Mouse (Mus musculus) mesoderm, embryonic 11.5 days (tissue): Measurements from ENCODE around the gene Twnk.
A peak's percentile ranks its signal among the peaks of the same experiment; 100 is the strongest.

Experiments
- DNase-seq: peaks from one replicate; pipeline ENCODE4 v3.0.0-alpha.2; 2012; ENCODE audit warnings: low read depth, low spot score

Twnk gene

DNA sequence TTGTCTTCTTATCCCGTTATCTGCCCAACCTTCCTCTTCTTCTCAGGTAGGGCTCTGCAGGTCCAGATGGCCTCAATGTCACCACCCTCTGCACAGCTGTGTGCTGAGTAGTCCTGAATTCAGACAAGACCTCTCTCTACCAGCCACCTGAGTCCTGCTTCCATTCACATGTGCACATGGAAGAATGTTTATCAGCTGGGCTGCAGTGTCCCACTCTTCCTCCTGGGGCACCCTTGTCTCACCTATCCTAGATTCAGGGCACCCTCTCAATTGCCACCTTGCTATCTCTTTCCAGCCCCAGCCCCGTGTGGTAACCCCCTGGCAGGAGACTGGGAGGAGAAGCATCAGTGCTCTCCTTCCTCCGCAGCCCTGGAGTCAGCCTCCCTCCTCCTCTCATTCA, 3.2 kb upstream of the Twnk start:
- DNase-seq, result no peak

- no peak for DNase-seq
Measured at GRCm38 (mm10) chr19:45003740-45004516, 1.5 kb upstream of the Twnk start.

DNA sequence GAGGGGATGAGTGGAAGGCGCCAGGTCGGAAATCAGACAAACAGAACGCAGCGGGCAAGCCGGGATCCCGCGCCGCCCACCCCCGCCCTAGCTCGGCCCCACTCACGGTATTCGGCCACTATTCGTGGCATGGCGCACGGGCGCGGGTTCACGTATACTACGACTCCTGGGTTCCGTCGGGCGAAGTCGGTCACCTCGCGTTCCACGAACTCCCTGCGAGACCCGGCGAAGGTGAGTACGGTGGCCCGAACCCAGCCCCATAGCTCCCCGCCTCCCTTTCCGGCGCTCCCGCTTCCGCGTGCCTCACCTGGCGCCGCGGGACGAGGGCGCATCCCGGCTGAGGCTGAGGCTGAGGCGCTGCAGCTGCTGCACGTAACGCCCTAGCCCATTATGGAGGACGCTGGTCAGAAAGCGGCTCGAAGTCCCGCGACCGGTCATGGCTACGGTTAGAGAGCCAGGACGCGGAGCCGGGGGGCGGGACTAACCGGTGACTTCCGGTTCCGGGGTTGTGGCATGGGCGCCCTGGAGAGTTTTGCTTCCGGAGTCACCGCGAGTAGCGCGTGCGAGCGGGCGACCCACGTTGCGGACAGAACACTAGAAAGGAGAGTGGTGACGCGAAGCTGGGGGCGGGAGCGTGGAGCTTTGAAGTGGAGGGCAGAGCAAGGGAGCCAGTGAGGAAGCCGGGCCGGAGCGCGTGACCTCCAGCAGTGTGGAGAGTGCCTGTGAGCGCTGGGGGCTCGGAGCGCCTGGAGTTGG, 672 bp downstream of the Twnk start, which contains the start of gene Mrpl43:
Gene Mrpl43 (minus strand): TSS at position 486 of the 756 bp plus-strand sequence.
- DNase-seq, result peak; percentile 92

- DNase-seq, result no peak
Measured at GRCm38 (mm10) chr19:45007021-45007420, 1.6 kb downstream of the Twnk start.

DNA sequence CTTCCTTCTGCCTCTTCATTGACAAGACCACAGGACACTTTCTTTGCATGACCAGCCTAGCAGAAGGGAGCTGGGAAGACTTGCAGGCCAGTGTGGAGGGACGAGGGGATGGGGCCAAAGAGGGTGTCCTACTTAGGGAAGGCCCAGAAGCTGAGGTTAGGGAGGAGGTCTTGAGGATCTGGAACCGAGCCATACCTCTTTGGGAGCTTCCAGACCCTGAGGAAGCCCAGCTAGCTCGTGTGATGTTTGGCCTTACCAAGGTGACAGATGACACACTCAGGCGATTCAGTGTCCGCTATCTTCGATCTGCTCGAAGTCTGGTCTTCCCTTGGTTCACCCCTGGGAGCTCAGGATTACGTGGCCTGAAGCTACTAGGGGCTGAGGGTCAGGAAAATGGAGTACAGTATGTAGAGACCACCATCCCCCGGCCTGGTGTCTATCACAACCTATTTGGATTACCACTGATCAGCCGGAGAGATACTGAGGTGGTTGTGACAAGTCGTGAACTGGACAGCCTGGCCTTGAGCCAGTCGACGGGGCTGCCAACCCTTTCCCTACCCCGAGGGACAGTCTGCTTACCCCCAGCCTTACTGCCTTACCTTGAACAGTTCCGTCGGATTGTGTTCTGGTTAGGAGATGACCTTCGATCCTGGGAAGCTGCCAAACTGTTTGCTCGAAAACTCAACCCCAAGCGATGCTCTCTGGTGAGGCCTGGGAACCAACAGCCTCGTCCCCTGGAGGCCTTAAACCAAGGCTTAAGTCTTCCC, 2.1 kb downstream of the Twnk start:
- DNase-seq, result no peak

- DNase-seq, result no peak
Measured at GRCm38 (mm10) chr19:45010646-45011045, 5.2 kb downstream of the Twnk start.

DNA sequence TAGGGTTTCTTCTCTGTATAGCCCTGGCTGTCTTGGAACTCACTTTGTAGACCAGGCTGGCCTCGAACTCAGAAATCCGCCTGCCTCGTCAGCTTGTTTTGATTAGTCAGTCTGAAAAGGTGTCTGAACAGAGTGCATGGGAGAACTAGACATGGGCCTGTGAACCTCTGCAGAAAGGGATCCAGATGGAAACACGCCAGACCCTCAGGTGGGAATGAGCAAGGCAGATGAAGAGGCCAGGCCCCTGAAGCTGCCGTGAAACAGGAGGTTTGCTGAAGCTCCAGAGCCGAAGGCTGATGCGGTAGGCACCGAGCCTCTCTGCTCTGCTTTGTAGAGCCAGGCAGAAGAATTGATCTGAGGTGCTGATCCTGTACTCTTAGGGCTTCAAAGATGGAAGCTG, 6.8 kb downstream of the Twnk start:
- no peak for DNase-seq

- DNase-seq, result no peak
Measured at GRCm38 (mm10) chr19:45012636-45013035, 7.2 kb downstream of the Twnk start.

GRCm38 (mm10) chr19:45013581-45014225, 8.2 kb downstream of the Twnk start:
- DNase-seq, result no peak

- no peak for DNase-seq
Measured at GRCm38 (mm10) chr19:45014335-45014971, 9.0 kb downstream of the Twnk start, which contains the start of gene Lzts2. Gene Lzts2, plus strand, starts transcription at chr19:45014414.

DNA sequence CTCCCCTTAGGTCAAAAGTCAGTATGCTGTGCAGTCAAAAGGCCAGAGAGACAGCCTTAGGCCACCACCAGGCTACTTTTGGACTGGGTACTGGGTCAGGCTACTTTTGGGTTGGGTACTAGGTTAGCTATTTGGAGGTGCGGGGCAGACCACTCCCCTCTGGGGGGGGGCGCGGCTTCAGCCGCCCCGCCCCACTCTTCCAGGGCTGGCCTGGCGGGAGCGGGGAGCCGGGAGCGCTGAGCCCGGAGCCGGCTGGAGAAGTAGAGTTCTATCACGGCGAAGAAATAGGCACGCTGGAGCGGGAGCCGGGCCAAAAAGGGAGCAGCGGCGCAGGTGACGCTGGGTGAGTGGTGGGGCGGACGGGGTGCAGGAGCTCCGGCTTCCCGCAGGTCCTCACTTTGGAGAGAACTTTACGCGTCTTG, 9.5 kb downstream of the Twnk start:
- no peak for DNase-seq

DNA sequence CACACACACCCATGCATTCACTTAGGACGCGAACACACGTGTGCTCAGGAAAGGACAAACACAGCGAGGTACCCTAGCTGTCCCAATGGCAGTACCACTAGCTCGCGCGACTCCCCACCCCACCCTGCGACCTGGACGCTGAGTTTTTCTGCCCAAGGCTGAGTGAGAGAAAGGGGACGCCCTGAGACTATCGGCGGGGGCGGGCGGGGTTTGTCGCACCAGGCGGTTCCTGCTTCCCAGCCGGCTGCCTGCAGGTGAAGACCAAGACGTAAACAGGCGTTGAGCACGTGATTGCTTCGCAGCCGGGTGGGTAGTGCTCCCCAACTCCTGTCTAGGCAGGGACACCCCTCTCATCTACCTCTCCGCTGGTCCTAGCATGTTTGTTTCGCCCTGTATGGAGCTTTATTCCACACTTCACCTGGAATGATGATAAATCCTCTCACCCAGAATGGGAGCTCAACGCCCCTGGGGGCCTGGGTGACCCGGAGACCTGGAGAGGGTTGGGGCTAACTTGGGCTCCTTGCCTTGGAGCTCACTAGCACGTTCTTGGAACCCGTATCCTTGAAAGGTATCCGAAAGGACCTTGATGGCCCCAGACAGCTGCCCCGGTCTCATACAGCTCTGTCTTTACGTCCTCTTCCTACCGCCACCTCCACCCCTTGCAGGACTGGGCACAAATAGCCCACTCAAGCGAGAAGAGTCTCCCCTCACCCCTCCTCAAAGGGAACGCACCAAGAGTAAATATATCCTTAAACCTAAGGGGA, 10.2 kb downstream of the Twnk start:
- DNase-seq, result no peak

DNA sequence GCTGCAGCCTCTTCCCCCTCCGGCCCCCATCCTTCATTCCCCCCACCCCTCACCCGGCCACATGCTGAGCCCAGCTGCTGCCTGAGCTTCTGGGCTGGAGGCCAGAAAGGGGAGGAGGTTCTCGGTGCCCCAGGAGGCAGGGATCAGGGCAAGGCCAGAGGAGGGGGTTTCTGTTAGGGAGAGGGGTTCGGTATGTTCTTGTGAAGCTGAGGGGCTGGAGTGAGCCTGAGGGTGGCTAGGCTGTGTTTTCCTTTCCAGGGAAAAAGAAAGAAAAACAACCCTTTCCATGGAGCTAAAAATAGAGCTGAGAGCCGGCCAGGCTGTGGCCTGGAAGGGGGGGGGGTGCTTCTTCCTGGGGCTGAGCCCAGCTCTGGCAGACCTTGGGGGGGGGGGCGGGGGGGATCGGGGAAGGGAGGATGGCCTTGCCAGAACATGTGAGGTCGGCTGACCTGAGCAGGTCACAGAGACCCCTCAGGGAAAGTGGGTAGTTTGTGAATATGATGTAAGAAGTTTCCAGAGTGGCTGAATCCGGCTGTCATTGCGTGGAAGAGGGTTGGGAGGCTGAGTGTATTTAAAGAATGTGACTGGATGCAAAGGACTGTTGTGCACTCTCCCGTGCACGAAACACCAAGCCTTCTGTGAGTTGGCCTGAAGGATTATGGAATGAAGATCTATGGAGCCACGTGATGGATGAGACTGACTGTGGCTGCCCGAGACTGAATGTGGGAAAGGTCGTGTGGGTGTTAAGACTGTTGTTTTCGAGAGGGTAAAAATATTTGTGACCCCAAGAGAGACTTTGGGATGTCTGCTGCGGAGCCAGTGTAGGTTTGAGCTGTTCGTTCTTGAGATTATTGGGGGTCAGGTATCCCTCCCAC, 11.1 kb downstream of the Twnk start:
- DNase-seq, result peak; percentile 82

GRCm38 (mm10) chr19:45017216-45017771, 11.8 kb downstream of the Twnk start:
- peak; percentile 88 for DNase-seq

DNA sequence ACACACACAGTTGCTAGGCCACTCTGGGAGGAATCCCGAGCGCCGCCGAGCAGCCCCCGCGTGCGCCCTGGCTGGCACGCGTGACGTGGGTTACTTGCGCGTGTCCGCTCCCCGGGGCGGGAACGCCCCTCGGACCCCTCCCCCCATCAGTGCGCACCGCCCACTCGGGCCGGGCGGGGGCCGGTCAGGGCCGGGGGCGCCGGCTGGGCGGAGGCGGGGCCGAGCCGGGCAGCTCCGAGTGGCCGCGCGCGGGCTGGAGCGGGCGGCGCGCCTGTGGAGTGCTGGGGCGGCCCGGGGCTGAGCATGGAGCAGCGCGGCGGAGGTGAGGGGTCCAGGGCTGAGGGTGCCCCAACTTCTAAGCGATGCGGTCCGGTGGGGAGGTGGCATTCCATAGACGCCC, 12.4 kb downstream of the Twnk start:
- peak; percentile 86 for DNase-seq

- DNase-seq, result no peak
Measured at GRCm38 (mm10) chr19:45018351-45018831, 12.9 kb downstream of the Twnk start.

DNA sequence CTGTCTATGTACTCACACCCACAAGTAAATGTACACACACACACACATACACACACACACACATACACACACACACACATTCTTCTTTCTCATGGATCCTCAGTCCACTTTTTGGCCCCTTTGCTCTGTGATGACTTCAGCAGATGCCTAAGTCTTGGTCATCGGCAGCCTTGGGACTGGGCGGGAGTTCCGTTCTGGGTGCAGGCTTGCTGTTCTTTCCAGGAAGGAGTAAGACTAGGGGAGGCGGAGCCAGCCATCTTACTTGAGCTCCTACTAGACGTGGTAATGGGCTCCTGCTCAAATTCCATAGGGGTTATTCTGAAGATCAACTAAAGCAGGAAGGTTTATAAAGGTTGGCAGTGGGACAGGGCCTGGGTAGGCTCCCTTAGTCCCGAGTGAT, 14.9 kb downstream of the Twnk start:
- DNase-seq, result no peak

DNA sequence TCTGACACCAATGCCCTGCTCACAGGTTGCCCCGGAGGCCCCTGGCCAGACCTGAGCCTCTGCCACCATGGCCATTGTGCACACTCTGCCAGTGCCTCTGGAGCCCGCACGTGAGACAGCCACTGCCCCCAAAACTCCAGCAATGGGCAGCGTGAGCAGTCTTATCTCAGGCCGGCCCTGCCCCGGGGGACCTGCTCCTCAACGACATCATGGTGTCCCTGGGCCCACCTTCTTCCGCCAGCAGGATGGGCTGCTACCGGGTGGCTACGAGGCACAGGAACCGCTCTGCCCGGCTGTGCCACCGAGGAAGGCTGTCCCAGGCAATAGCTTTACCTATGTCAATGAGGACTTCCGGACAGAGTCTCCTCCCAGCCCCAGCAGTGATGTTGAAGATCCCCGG, 15.9 kb downstream of the Twnk start:
- no peak for DNase-seq

DNA sequence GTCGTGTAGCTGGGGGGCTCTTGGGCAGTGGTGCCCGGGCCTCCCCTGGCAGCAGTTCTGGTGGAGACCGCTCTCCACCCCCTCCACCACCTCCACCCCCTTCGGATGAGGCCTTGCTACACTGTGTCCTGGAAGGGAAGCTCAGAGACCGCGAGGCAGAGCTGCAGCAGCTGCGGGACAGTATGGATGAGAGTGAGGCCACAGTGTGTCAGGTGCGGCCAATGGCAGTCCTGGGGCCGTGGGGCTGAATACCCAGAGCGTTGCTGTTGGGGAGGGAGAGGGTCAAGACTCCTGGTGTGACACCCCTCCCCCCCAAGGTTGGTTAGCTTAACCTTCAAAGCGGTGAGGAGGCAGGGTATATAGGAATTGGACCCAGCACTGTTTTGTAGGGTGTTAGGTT, 18.5 kb downstream of the Twnk start:
- no peak for DNase-seq
